Mouse (Mus musculus): ENCODE results near the gene Paqr5.

- no peak for TF ChIP-seq POLR2A (IDR thresholded peaks at IDR 0.05; ENCODE audit: borderline replicate concordance, extremely low read depth, low read depth, low read length)
- no peak for TF ChIP-seq CTCF (IDR thresholded peaks at IDR 0.05; ENCODE audit: insufficient read depth, low read length)
Measured at GRCm38 (mm10) chr9:62021583-62022120, 5.0 kb downstream of the Paqr5 start.

All from lung, adult 2 months (tissue).